Mouse (Mus musculus): ENCODE results near the gene Slc4a4.

GRCm38 (mm10) chr5:89012456-89012855 lies 125.8 kb downstream of the Slc4a4 start:
- no peak for TF ChIP-seq EP300 (IDR thresholded peaks at IDR 0.05; ENCODE audit: low read depth)
- no peak for TF ChIP-seq CTCF (IDR thresholded peaks at IDR 0.05; ENCODE audit: low read depth)
